Mouse (Mus musculus) heart, adult 2 months (tissue): ENCODE measurements around the gene Ppp4r3b. TPM values are rescaled to one million over a fixed set of nuclear protein-coding genes. Genes with fewer than 3 reads are reported as not detected.

Source experiments
- DNase-seq, 2 experiments: peaks; one replicate each; pipeline ENCODE4 v3.0.0; 2021
- H3K27ac ChIP-seq: fragments of 200-600 bp; 2 replicates; pipeline ENCODE4 v1.8.1; 2022
- H3K27me3 ChIP-seq: fragments of 200-500 bp; 2 replicates; pipeline ENCODE4 v1.6.1; 2012; ENCODE audit warnings: mild to moderate bottlenecking, low read length, inconsistent platforms, mixed read lengths; ENCODE audit not compliant: control insufficient read depth, insufficient read depth
- H3K36me3 ChIP-seq: fragments of 200-500 bp; 2 replicates; pipeline ENCODE4 v1.6.1; 2012; ENCODE audit warnings: low read length, inconsistent platforms; ENCODE audit not compliant: control insufficient read depth, insufficient read depth
- H3K4me1 ChIP-seq: fragments of 200-500 bp; 2 replicates; pipeline ENCODE4 v1.6.1; 2011; ENCODE audit warnings: low read length; ENCODE audit not compliant: control insufficient read depth, insufficient read depth
- H3K4me3 ChIP-seq: fragments of 200-600 bp; 2 replicates; pipeline ENCODE4 v1.8.1; 2022
- H3K79me2 ChIP-seq: fragments of 200-500 bp; replicated peaks from 2 replicates; pipeline ENCODE4 v1.6.1; 2012; ENCODE audit warnings: mild to moderate bottlenecking, inconsistent platforms, low read length, moderate library complexity, mixed read lengths; ENCODE audit not compliant: control insufficient read depth, insufficient read depth
- H3K9ac ChIP-seq: fragments of 200-500 bp; 2 replicates; pipeline ENCODE4 v1.6.1; 2012; ENCODE audit warnings: low read depth, mild to moderate bottlenecking, control low read depth, inconsistent platforms, low read length, mixed read lengths
- CTCF ChIP-seq: fragments of 200-600 bp; IDR thresholded peaks from 2 replicates; pipeline ENCODE4 v1.8.1; 2022; ENCODE audit warnings: antibody characterized with exemption, mild to moderate bottlenecking, moderate library complexity
- EP300 ChIP-seq: fragments of 200-500 bp; IDR thresholded peaks from 2 replicates; pipeline ENCODE4 v1.6.1; 2011; ENCODE audit warnings: low read depth, low read length, control low read depth; ENCODE audit not compliant: insufficient read depth
- POLR2A ChIP-seq: fragments of 200-500 bp; IDR thresholded peaks from 2 replicates; pipeline ENCODE4 v1.6.1; 2011; ENCODE audit warnings: mild to moderate bottlenecking, low read depth, low read length, control low read depth; ENCODE audit not compliant: insufficient read depth
- WGBS: fragments of 180-500 bp; shearing (Covaris S2); methylation state at CpG from one replicate; pipeline ENCODE4 v1.1.7; 2018; 5-methylcytosine and 5-hydroxymethylcytosine counted together
- intact Hi-C: fragments of 180-260 bp; cut with DNase I; formaldehyde crosslinking; loops from one replicate; pipeline ENCODE4 v1.15.1; 2025
- polyA plus RNA-seq: library from polyadenylated mRNA; depleted of rRNA; stranded (reverse); fragments of >200 nt; gene quantifications from 2 replicates; pipeline ENCODE4 v1.2.3, GENCODE M21; 2012
- total RNA-seq, 2 experiments: library from RNA; stranded (reverse); gene quantifications; 2 replicates each; pipeline ENCODE4 v1.2.3; 2021

Ppp4r3b gene
- total and polyA plus RNA-seq, 3 experiments, result 3.7 to 41.2 (median 28.4) TPM

DNA sequence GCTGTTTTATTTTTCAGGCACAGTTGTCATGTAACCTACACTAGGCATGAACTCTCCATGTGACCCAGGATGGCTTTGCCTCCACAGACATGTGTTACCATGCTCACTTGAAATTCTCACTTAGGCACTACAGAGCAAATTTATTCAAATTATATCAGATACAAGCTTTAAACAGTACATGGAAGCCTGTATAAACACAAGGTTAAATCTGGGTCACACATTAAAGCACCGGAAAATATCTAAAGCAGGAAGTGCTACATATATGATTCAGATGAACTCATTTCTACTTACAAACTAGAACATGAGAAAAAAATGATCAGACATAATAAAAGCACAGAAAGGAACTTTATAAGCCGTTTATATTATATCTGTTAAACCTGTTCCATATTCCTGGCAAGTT is 52.1 kb downstream of the Ppp4r3b start:
- Histone ChIP-seq H3K27ac (no peak overlapping the region), H3K36me3 (peaks cover 12% of the 10 kb centered on the region), H3K79me2 (no peaks in the 10 kb centered on the region), H3K4me1 (no peaks in the 10 kb centered on the region), H3K4me3 (no peak overlapping the region), H3K27me3 (no peaks in the 10 kb centered on the region), H3K9ac (no peak overlapping the region)
- DNase-seq, result no peak
- 86% methylated on average over 2 of the region's 2 CpGs for WGBS
- intact Hi-C loops, result no loop called here
- TF ChIP-seq CTCF (no peak), POLR2A (no peak)

DNA sequence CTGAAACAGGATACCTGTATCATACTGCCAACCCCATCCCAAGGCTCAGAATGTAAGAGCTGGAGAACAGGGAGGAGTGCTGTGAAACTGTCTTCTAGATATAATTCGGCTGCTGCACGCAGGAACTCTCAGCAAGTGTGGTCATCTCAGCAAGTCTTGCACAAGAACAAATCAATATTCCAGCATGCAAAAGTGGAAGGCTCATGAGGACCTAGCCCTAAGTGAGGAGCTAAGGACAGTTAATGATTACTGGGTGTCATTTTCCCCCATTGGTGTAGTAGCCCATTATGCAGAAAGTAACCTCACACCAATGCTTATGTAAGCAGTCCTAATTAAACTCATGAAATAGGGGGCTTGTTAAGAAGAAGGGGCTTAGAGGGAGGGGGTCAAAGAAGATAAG is 56.3 kb downstream of the Ppp4r3b start:
- no peaks in the 10 kb centered on the region; the same call in 1 of the 2 replicates for H3K79me2 ChIP-seq
- 88% methylated on average over 2 of the region's 2 CpGs for WGBS
- TF ChIP-seq POLR2A, result no peak
- TF ChIP-seq EP300, result no peak
- TF ChIP-seq CTCF, result no peak
- H3K9ac ChIP-seq, result no peak overlapping the region
- no peak overlapping the region for H3K27ac ChIP-seq
- peaks cover 7% of the 10 kb centered on the region for H3K36me3 ChIP-seq
- no peaks in the 10 kb centered on the region for H3K27me3 ChIP-seq
- no peaks in the 10 kb centered on the region for H3K4me1 ChIP-seq
- intact Hi-C loops, result no loop called here
- no peak for DNase-seq
- no peak overlapping the region for H3K4me3 ChIP-seq

DNA sequence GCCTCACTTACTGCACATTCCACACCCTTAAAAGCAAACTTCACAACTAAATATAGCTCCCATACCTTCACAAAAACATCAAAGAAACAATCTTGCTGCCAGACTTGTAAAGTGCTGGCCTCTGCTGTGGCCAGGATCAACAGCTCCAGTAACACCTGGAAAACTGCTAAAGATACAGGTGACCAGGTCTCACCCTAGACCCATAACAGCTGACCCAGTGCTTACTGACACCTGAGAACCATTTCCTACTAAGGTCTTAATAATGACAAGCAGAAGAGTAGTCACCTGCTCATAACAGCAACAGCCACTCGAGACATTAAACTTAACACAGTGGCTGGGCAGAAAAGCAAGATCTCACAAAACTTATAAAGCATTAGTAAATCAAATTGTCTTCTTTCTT is 60.9 kb downstream of the Ppp4r3b start:
- no peak overlapping the region for H3K9ac ChIP-seq
- no peaks in the 10 kb centered on the region for H3K27me3 ChIP-seq
- peaks cover 4% of the 10 kb centered on the region; the same call in 1 of the 2 replicates for H3K36me3 ChIP-seq
- intact Hi-C loops, result no loop called here
- TF ChIP-seq POLR2A, result no peak
- TF ChIP-seq CTCF, result no peak
- no peak for TF ChIP-seq EP300
- no peak for DNase-seq
- no peaks in the 10 kb centered on the region for H3K4me1 ChIP-seq
- H3K79me2 ChIP-seq, result no peaks in the 10 kb centered on the region; the same call in 1 of the 2 replicates
- H3K27ac ChIP-seq, result no peak overlapping the region
- WGBS, result 87% methylated on average over 1 of the region's 1 CpGs
- H3K4me3 ChIP-seq, result no peak overlapping the region

DNA sequence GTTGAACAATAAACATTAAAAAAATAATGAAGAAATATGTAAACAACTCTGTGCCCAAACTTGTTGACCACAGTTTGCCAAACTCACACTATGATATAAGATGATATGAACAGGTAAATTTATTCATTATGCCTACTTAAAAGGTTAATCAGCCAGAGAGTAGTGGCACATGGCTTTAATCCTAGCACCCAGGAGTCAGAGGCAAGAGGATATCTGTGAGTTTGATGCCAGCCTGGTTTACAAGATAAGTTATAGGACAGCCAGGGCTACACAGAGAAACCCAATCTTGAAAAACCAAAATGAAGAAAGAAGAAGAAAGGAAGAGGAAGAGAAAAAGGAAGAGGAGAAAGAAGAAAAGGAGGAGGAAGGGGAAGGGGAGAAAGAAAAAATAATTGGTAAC is 64.7 kb downstream of the Ppp4r3b start:
- Histone ChIP-seq H3K27ac (no peak overlapping the region), H3K36me3 (peaks cover 2% of the 10 kb centered on the region; the same call in 1 of the 2 replicates), H3K27me3 (no peaks in the 10 kb centered on the region), H3K4me3 (no peak overlapping the region), H3K4me1 (no peaks in the 10 kb centered on the region), H3K9ac (no peak overlapping the region), H3K79me2 (no peaks in the 10 kb centered on the region; the same call in 1 of the 2 replicates)
- TF ChIP-seq POLR2A (no peak), EP300 (no peak), CTCF (no peak)
- intact Hi-C loops, result no loop called here
- DNase-seq, result no peak

DNA sequence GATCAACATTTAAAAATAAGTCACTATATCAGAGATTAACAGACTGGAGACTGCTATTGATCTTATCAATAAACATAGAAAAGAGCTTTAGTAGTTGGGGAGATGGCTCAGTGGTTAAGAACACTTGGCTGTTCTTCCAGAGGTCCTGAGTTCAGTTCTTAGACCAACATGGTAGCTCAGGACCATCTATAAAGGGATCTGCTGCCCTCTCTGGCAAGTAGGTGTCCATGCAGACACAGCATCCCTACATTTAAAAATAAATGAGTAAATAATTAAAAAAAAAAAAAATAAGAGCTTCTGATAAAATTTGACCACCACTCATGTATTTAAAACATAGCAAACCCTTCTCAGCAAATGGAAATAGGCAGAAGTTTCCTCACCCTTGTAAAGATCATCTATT is 65.4 kb downstream of the Ppp4r3b start:
- H3K79me2 ChIP-seq, result no peaks in the 10 kb centered on the region; the same call in 1 of the 2 replicates
- H3K4me1 ChIP-seq, result no peaks in the 10 kb centered on the region
- no peak overlapping the region for H3K9ac ChIP-seq
- intact Hi-C loops, result no loop called here
- TF ChIP-seq CTCF (no peak), EP300 (no peak), POLR2A (no peak)
- peaks cover 2% of the 10 kb centered on the region; the same call in 1 of the 2 replicates for H3K36me3 ChIP-seq
- no peak overlapping the region for H3K27ac ChIP-seq
- DNase-seq, result no peak
- no peaks in the 10 kb centered on the region for H3K27me3 ChIP-seq
- H3K4me3 ChIP-seq, result no peak overlapping the region

DNA sequence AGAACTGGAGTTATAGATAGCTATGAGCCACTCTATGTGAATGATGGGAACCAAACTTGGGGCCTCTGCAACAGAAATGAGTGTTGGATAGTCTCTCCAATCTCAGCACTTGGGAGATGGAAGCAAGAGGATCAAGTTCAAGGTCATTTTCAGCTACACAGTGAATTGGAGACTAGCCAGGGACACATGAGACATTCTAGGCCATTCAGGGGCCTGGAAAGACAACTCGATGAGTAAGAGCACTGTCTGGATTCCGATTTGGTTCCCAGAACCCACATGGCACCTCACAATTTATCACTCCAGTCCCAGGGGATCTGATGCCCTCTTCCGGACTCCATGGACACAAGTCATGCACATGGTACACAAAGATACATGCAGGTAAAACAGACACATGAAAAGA is 65.9 kb downstream of the Ppp4r3b start:
- Histone ChIP-seq H3K27me3 (no peaks in the 10 kb centered on the region), H3K9ac (no peak overlapping the region), H3K79me2 (no peaks in the 10 kb centered on the region; the same call in 1 of the 2 replicates), H3K36me3 (no peaks in the 10 kb centered on the region; the same call in 1 of the 2 replicates), H3K4me1 (no peaks in the 10 kb centered on the region), H3K27ac (no peak overlapping the region), H3K4me3 (no peak overlapping the region)
- intact Hi-C loops, result no loop called here
- DNase-seq, result no peak
- TF ChIP-seq CTCF, result no peak
- TF ChIP-seq EP300, result no peak
- no peak for TF ChIP-seq POLR2A
- 69% methylated on average over 3 of the region's 3 CpGs for WGBS
